Mouse (Mus musculus): ENCODE data around the gene Agpat2.

Gene Agpat2

GRCm38 (mm10) chr2:26625419-26625818, 21.2 kb upstream of the Agpat2 start:
- no peak for DNase-seq

- no peak for DNase-seq
Observed at GRCm38 (mm10) chr2:26622984-26623383, 18.8 kb upstream of the Agpat2 start.

GRCm38 (mm10) chr2:26621246-26621645, 17.0 kb upstream of the Agpat2 start:
- no peak for DNase-seq

GRCm38 (mm10) chr2:26617928-26618327, 13.7 kb upstream of the Agpat2 start:
- DNase-seq, result no peak

GRCm38 (mm10) chr2:26617331-26617730, 13.1 kb upstream of the Agpat2 start:
- DNase-seq, result no peak

GRCm38 (mm10) chr2:26615459-26616124, 11.4 kb upstream of the Agpat2 start:
- DNase-seq, result no peak

GRCm38 (mm10) chr2:26614903-26615302, 10.7 kb upstream of the Agpat2 start:
- DNase-seq, result no peak

GRCm38 (mm10) chr2:26611896-26612295, 7.7 kb upstream of the Agpat2 start:
- DNase-seq, result no peak

- DNase-seq, result no peak
Observed at GRCm38 (mm10) chr2:26611054-26611453, 6.8 kb upstream of the Agpat2 start.

- DNase-seq, result no peak
Observed at GRCm38 (mm10) chr2:26610526-26610925, 6.3 kb upstream of the Agpat2 start.

- no peak for DNase-seq
Observed at GRCm38 (mm10) chr2:26609261-26609661, 5.0 kb upstream of the Agpat2 start.

- no peak for DNase-seq
Observed at GRCm38 (mm10) chr2:26608781-26609180, 4.6 kb upstream of the Agpat2 start.

GRCm38 (mm10) chr2:26607056-26607910, 3.1 kb upstream of the Agpat2 start:
- no peak for DNase-seq

GRCm38 (mm10) chr2:26606579-26606978, 2.4 kb upstream of the Agpat2 start:
- no peak for DNase-seq

- no peak for DNase-seq
Observed at GRCm38 (mm10) chr2:26605331-26605730, 1.1 kb upstream of the Agpat2 start.

GRCm38 (mm10) chr2:26603159-26603558, 1.1 kb downstream of the Agpat2 start:
- no peak for DNase-seq

- no peak for DNase-seq
Observed at GRCm38 (mm10) chr2:26602631-26603030, 1.6 kb downstream of the Agpat2 start.

- no peak for DNase-seq
Observed at GRCm38 (mm10) chr2:26601595-26601994, 2.6 kb downstream of the Agpat2 start.

GRCm38 (mm10) chr2:26600664-26601063, 3.6 kb downstream of the Agpat2 start:
- no peak for DNase-seq

GRCm38 (mm10) chr2:26599965-26600364, 4.3 kb downstream of the Agpat2 start:
- no peak for DNase-seq

- DNase-seq, result no peak
Observed at GRCm38 (mm10) chr2:26598462-26598861, 5.8 kb downstream of the Agpat2 start.

GRCm38 (mm10) chr2:26597810-26598209, 6.4 kb downstream of the Agpat2 start:
- DNase-seq, result no peak

GRCm38 (mm10) chr2:26596898-26597297, 7.3 kb downstream of the Agpat2 start:
- DNase-seq, result no peak

GRCm38 (mm10) chr2:26595725-26596435, 8.3 kb downstream of the Agpat2 start:
- DNase-seq, result no peak

Data from B cell, adult 2 months (primary cell).